Mouse (Mus musculus): ENCODE results near the gene Cdh7. TPM values are rescaled to one million over a fixed set of nuclear protein-coding genes. Genes with fewer than 3 reads are reported as not detected.
"Not testable (repeated sequence)": the region's sequence is repeated elsewhere in the genome, so short reads cannot be mapped to it uniquely, and the experiment has no call there.

The Cdh7 gene
- polyA plus RNA-seq, 1 experiment from 2014 or later: 0.09 TPM

GRCm38 (mm10) chr1:110012153-110012552, 29.9 kb downstream of the Cdh7 start:
- H3K27ac ChIP-seq: no peak overlapping the region
- no peaks in the 10 kb centered on the region for H3K27me3 ChIP-seq (ENCODE audit: insufficient read depth, low read length)
- no peak overlapping the region for H3K4me2 ChIP-seq (ENCODE audit: low read length)
- ATAC-seq (replicated peaks; ENCODE audit: low FRiP score, low read depth) (no peak), DNase-seq (ENCODE audit: low spot score) (no peak)
- no peak for TF ChIP-seq CTCF (IDR thresholded peaks at IDR 0.05; ENCODE audit: low read depth)
- no peaks in the 10 kb centered on the region for H3K4me1 ChIP-seq (replicated peaks; ENCODE audit: insufficient read depth, low read length)
- no peak overlapping the region for H3K4me3 ChIP-seq (replicated peaks; ENCODE audit: low read depth, low read length)
- H3K36me3 ChIP-seq (ENCODE audit: insufficient read depth, low read length): no peaks in the 10 kb centered on the region
- no peaks in the 10 kb centered on the region for H3K9me3 ChIP-seq (replicated peaks; ENCODE audit: low read length)
- 79% methylated on average over 1 of the region's 1 CpGs for WGBS
- H3K9ac ChIP-seq (ENCODE audit: low read depth, low read length): no peak overlapping the region

DNA sequence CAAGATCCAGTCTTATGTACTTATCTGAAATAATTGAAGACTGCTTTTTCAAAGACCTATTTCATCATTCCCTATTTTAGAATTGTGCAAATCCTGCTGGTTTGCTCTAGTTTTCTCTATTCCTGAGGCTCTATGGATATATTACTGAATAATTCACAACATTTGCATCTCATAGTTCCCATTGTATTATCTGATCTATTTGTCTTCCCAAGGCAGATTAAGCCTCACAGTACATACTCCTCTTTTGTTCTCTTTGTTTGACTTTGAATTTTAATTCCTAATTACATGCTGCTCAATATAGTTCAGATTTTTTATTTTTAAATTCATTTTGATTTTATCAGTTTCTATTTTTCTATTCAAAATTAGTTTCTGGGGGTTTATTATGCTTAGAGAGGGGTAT, 74.1 kb downstream of the Cdh7 start:
- Histone ChIP-seq H3K36me3 (ENCODE audit: insufficient read depth, low read length) (no peaks in the 10 kb centered on the region), H3K4me3 (replicated peaks; ENCODE audit: low read depth, low read length) (no peak overlapping the region), H3K27ac (no peak overlapping the region), H3K4me2 (ENCODE audit: low read length) (no peak overlapping the region), H3K9me3 (replicated peaks; ENCODE audit: low read length) (no peaks in the 10 kb centered on the region), H3K9ac (ENCODE audit: low read depth, low read length) (no peak overlapping the region), H3K27me3 (ENCODE audit: insufficient read depth, low read length) (no peaks in the 10 kb centered on the region), H3K4me1 (replicated peaks; ENCODE audit: insufficient read depth, low read length) (no peaks in the 10 kb centered on the region)
- no peak for TF ChIP-seq CTCF (IDR thresholded peaks at IDR 0.05; ENCODE audit: low read depth)
- ATAC-seq (replicated peaks; ENCODE audit: low FRiP score, low read depth) (no peak), DNase-seq (ENCODE audit: low spot score) (no peak)

GRCm38 (mm10) chr1:110067405-110067804, 85.2 kb downstream of the Cdh7 start:
- TF ChIP-seq CTCF (IDR thresholded peaks at IDR 0.05; ENCODE audit: low read depth): no peak
- WGBS: 92% methylated on average over 1 of the region's 1 CpGs
- no peaks in the 10 kb centered on the region for H3K4me1 ChIP-seq (replicated peaks; ENCODE audit: insufficient read depth, low read length)
- no peaks in the 10 kb centered on the region for H3K9me3 ChIP-seq (replicated peaks; ENCODE audit: low read length)
- no peak overlapping the region for H3K4me2 ChIP-seq (ENCODE audit: low read length)
- DNase-seq (ENCODE audit: low spot score) (no peak), ATAC-seq (replicated peaks; ENCODE audit: low FRiP score, low read depth) (no peak)
- H3K27me3 ChIP-seq (ENCODE audit: insufficient read depth, low read length): no peaks in the 10 kb centered on the region
- no peak overlapping the region for H3K27ac ChIP-seq
- H3K9ac ChIP-seq (ENCODE audit: low read depth, low read length): no peak overlapping the region
- no peak overlapping the region for H3K4me3 ChIP-seq (replicated peaks; ENCODE audit: low read depth, low read length)
- no peaks in the 10 kb centered on the region for H3K36me3 ChIP-seq (ENCODE audit: insufficient read depth, low read length)

DNA sequence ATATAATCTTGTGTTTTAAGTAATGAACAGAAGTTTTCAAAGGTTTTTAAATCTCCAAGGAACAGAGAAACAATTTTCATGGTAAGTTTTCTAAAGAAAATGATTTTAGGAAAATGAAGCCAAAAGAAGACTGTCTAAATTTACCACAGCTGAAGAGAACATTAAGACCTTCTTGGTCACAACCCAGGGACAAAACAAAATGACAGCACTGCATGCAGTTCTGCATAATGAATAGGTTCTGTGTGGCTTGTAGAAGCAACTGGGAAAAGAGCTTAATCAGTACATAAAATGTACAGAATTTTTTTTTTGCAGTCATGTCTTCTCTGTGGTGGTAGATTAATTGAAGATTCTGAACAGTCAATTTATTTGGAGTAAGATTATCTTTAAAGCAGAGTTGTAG, 96.2 kb downstream of the Cdh7 start:
- no peaks in the 10 kb centered on the region for H3K9me3 ChIP-seq (replicated peaks; ENCODE audit: low read length)
- no peaks in the 10 kb centered on the region for H3K27me3 ChIP-seq (ENCODE audit: insufficient read depth, low read length)
- no peak overlapping the region for H3K27ac ChIP-seq
- H3K4me2 ChIP-seq (ENCODE audit: low read length): no peak overlapping the region
- no peak for TF ChIP-seq CTCF (IDR thresholded peaks at IDR 0.05; ENCODE audit: low read depth)
- no peak overlapping the region for H3K9ac ChIP-seq (ENCODE audit: low read depth, low read length)
- ATAC-seq (replicated peaks; ENCODE audit: low FRiP score, low read depth): no peak
- H3K36me3 ChIP-seq (ENCODE audit: insufficient read depth, low read length): no peaks in the 10 kb centered on the region
- DNase-seq (ENCODE audit: low spot score): no peak
- no peaks in the 10 kb centered on the region for H3K4me1 ChIP-seq (replicated peaks; ENCODE audit: insufficient read depth, low read length)
- no peak overlapping the region for H3K4me3 ChIP-seq (replicated peaks; ENCODE audit: low read depth, low read length)

DNA sequence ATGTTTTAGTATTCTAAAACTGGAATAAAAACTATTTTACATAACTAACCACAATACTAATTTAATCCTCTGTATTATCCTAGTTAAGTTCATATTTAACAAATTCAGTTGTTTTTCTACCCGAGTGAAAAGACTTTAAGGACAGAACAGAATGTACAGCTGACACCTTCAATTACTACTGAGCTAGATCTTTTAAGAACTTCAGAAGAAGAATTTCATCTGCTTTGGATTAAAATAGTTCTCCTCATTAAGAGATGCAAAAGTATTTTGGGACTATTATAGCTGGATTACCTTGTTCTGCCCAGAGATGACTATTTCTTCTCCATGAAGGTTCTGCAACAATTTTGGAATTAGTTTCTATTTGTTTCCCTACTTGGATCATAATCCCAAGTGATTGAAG, 135.8 kb downstream of the Cdh7 start:
- ATAC-seq (replicated peaks; ENCODE audit: low FRiP score, low read depth) (no peak), DNase-seq (ENCODE audit: low spot score) (no peak)
- Histone ChIP-seq H3K4me2 (ENCODE audit: low read length) (no peak overlapping the region), H3K9ac (ENCODE audit: low read depth, low read length) (no peak overlapping the region), H3K4me1 (replicated peaks; ENCODE audit: insufficient read depth, low read length) (no peaks in the 10 kb centered on the region), H3K27me3 (ENCODE audit: insufficient read depth, low read length) (no peaks in the 10 kb centered on the region), H3K9me3 (replicated peaks; ENCODE audit: low read length) (no peaks in the 10 kb centered on the region), H3K4me3 (replicated peaks; ENCODE audit: low read depth, low read length) (no peak overlapping the region), H3K27ac (no peak overlapping the region), H3K36me3 (ENCODE audit: insufficient read depth, low read length) (no peaks in the 10 kb centered on the region)
- TF ChIP-seq CTCF (IDR thresholded peaks at IDR 0.05; ENCODE audit: low read depth): no peak
- WGBS: 71% methylated on average over 1 of the region's 1 CpGs

GRCm38 (mm10) chr1:110118862-110119261, 136.6 kb downstream of the Cdh7 start:
- Histone ChIP-seq H3K27me3 (ENCODE audit: insufficient read depth, low read length) (no peaks in the 10 kb centered on the region), H3K4me1 (replicated peaks; ENCODE audit: insufficient read depth, low read length) (no peaks in the 10 kb centered on the region), H3K9ac (ENCODE audit: low read depth, low read length) (no peak overlapping the region), H3K4me2 (ENCODE audit: low read length) (no peak overlapping the region), H3K4me3 (replicated peaks; ENCODE audit: low read depth, low read length) (no peak overlapping the region), H3K9me3 (replicated peaks; ENCODE audit: low read length) (no peaks in the 10 kb centered on the region), H3K36me3 (ENCODE audit: insufficient read depth, low read length) (no peaks in the 10 kb centered on the region), H3K27ac (no peak overlapping the region)
- no peak for ATAC-seq (replicated peaks; ENCODE audit: low FRiP score, low read depth)
- 70% methylated on average over 1 of the region's 1 CpGs for WGBS
- TF ChIP-seq CTCF (IDR thresholded peaks at IDR 0.05; ENCODE audit: low read depth): no peak
- DNase-seq (ENCODE audit: low spot score): no peak

DNA sequence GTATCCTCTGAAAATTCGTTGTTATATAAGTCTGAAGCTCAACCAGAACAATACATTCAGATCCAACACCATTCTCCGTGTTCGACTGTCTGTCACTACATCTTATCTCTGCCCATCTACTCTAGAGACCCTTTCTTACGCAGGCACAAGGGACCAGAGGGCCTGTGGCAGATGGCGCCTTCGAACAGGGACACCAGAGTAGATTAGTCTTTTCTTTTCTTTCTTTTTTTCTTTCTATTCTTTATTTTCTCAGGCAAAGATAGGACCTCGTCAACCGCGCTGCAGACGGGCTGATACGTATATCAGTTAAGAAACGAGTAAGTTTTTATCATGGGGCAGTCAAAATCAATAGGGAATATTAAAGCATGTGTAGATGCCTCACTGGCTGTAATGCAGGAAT, 189.2 kb downstream of the Cdh7 start:
- H3K9ac ChIP-seq (ENCODE audit: low read depth, low read length); ATAC-seq (replicated peaks; ENCODE audit: low FRiP score, low read depth); H3K4me1 ChIP-seq (replicated peaks; ENCODE audit: insufficient read depth, low read length); H3K36me3 ChIP-seq (ENCODE audit: insufficient read depth, low read length); DNase-seq (ENCODE audit: low spot score); H3K27me3 ChIP-seq (ENCODE audit: insufficient read depth, low read length); H3K9me3 ChIP-seq (replicated peaks; ENCODE audit: low read length); H3K4me3 ChIP-seq (replicated peaks; ENCODE audit: low read depth, low read length); H3K27ac ChIP-seq; H3K4me2 ChIP-seq (ENCODE audit: low read length): not testable (repeated sequence)
- WGBS: 96% methylated on average over 2 of the region's 12 CpGs
